Mouse (Mus musculus) retina, postnatal 7 days (tissue): ENCODE measurements around the gene Dchs2.
"Not testable (repeated sequence)": the region's sequence is repeated elsewhere in the genome, so short reads cannot be mapped to it uniquely, and the experiment has no call there.

Experiments used
- DNase-seq: peaks from one replicate; pipeline ENCODE4 v3.0.0-alpha.2; 2012; ENCODE audit warnings: low read depth, low spot score

Dchs2 gene

DNA sequence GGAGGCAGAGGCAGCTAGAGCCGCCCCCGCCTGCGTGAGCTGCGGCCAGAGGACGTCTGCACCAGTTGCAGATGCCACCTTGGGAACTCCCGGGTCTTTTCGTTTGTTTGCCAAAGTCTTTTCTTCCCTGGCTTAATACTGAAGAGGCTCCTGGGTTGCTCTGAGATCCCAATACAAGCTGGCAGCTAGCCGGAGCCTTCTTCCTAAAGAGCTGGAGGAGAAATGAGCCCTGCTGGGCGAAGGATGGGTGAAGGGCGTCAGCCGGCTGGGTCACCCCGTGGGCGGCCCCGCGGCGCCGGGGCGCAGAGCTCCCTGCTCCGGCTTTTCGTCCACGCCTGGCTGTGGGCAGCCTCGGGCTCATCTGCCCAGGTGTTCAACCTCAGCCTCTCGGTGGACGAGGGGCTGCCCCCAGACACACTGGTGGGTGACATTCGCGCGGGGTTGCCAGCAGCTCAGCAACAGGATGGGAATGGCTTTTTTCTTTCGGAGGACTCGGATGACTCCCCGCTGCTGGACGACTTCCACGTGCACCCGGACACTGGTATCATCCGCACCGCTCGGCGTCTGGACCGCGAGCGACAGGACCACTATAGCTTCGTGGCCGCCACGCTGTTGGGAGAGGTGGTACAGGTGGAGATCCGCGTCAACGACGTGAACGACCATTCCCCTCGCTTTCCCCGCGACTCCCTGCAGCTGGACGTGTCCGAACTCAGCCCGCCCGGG is at the start of gene Dchs2:
TSS of gene Dchs2 (plus strand) at position 223 of the 723 bp plus-strand sequence.
- DNase-seq: no peak

GRCm38 (mm10) chr3:83080567-83081055 is 47.1 kb upstream of the Dchs2 start:
- peak; percentile 46 for DNase-seq

DNA sequence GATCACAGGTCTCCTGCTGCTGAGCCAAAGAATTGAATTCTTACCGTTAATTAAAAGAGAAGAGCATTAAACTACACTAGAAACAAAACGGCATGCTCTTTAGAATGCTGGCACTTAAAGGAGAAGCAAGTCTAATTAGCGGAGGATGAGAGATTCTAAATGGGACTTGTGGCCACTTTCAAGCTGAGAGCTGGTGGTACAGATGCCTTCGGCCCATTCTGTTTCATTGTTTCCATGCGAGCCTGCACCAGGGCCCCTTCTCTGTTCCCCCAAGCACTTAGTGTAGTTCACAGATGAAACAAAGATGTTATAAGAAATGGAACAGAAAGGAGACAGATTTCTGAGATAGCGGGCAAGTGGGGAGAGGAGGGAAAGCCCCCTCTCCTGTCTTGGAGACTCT is 30.2 kb upstream of the Dchs2 start:
- DNase-seq: no peak

- no peak for DNase-seq
These were observed 29.2 kb upstream of the Dchs2 start for GRCm38 (mm10) chr3:83098546-83099034.

- no peak for DNase-seq
These were observed 28.6 kb upstream of the Dchs2 start for GRCm38 (mm10) chr3:83099139-83099538.

GRCm38 (mm10) chr3:83099651-83100050 is 28.1 kb upstream of the Dchs2 start:
- no peak for DNase-seq

GRCm38 (mm10) chr3:83102286-83102685 is 25.5 kb upstream of the Dchs2 start:
- DNase-seq: no peak

DNA sequence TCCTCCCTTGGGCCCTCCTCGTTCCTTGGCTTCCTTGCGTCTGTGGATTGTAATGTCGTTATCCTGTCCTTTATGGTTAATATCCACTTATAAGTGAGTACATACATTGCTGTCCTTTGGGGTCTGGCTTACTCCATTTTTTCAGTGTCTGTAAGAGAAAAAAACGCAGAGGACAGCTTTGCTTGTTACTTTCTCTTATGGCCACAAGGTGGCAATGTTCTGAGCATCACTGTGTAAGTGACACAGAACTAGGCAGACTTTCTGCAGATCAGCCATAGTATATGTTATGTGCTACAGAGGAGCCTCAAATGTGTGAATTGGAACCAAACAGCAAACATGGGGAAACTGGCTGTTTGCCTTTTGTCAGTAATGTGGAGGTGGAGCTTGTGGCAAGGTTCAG is 17.6 kb upstream of the Dchs2 start:
- DNase-seq: no peak

DNA sequence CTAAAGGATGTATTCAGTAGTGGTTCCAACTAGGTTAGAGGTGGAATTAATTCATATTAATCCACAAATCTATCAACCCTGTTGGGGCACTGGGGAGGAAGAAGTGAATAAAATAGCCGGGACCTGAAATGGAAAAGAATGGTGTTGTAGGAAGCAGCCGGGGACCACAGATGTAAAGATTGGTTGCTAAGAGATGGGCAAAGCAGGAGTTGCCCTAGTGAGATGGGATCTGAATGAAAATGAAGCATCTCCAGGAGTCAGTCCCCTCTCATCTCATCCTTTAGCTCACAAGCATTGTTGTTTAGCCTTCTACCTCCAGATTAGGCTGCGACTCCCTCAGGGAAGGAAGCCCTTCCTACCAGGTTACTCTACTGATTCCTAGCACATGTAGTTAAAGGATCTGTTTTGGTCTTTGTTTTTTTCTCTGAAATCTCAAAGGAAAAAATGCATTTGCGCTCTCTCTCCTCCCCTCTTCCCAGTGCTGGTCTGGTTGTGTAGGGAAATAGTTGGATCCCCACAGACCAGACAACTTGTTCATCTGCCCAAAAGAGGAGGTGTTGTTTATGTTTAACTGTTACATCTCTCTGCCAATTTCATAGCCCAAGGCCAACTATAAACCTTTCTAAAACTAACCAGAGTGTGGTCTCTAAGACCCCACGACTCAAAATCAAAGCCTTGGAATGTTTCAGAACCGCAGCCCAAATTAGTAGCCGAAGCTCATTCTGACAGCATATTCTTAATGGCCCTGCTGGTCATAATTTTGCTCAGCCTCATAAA is 16.1 kb upstream of the Dchs2 start:
- DNase-seq: no peak

DNA sequence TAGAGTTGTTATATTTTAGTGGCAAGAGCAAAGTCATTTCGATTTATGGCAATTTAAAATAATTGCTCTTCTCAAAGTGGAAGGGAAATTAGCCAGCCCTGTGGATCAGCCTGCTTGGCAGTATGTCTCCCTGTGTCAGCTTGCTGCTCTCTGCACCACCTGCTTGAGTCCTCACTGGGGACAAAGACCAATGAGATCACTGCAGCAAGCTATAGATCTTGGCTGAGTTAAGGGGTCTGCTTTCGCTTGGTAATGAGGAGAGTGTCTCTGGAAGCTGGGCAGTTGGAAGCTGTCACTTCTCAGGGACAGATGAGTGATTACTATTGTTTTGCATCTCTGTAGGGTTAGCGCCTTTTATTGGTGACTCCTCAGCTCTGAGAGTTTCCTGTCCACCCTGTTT is 14.9 kb upstream of the Dchs2 start:
- DNase-seq: no peak

- DNase-seq: no peak
These were observed 12.8 kb upstream of the Dchs2 start for GRCm38 (mm10) chr3:83114946-83115345.

GRCm38 (mm10) chr3:83117592-83117991 is 10.2 kb upstream of the Dchs2 start:
- no peak for DNase-seq

DNA sequence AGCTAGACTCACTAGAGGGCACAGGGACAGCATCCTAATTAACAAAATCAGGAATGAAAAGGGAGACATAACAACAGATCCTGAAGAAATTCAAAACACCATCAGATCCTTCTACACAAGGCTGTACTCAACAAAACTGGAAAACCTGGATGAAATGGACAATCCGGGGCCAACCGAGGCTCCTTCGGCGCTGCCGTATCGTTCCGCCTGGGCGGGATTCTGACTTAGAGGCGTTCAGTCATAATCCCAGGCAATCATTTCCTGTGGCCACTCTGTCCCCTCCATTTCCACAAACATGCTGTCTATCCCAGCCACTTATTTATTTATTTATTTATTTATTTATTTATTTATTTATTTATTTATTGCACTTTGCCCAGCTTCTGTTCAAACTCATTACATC is 3.8 kb upstream of the Dchs2 start:
- DNase-seq: not testable (repeated sequence)

DNA sequence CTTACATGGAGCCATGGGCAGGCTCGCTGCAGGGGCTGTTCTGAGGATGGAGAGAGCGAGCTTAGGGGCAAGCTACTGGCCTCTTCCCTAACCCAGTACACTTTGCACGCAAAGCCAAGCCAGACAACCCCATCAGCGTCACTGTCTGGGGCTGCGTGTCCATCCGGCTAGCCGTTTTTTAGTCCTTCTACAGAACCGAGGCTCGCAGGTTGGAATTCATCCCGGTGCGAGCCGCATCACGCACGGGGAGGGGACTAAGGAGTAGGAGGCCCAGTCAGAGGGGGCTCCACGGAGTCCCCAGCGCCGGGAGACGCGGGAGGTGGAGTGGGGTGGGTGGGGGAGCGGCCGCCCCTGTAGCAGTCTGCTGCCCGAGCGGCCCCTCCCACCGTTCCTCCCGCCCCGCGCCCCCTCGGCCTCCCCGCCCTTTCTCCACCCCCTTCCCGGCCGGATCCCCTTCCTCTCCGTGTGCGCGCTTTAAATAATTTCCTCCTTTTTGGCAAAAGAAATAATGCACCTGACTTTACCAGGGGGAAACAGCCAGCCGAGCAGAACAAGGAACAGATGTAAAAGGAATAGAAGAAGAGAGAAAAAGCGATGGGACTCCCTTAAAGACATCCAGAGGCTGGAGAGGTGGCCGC is 541 bp upstream of the Dchs2 start:
- no peak for DNase-seq

GRCm38 (mm10) chr3:83128449-83128922 is 738 bp downstream of the Dchs2 start:
- no peak for DNase-seq

DNA sequence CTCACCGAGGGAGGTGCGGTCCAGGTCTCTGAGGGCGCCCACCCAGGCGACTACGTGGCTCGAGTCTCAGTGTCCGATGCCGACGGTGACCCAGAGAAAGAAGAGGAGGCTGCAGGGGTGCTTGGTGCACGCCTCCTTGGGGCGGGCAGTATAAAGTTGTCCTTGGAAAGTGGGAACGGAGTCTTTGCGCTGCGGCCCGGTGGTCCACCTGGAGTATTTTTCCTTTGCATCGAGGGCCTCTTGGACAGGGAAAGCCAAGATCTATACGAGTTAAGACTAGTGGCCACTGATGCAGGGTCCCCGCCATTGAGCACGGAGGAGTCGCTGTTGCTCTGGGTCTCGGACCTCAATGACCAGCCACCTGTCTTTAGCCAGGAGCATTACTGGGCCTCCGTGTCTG is 1.4 kb downstream of the Dchs2 start:
- no peak for DNase-seq

DNA sequence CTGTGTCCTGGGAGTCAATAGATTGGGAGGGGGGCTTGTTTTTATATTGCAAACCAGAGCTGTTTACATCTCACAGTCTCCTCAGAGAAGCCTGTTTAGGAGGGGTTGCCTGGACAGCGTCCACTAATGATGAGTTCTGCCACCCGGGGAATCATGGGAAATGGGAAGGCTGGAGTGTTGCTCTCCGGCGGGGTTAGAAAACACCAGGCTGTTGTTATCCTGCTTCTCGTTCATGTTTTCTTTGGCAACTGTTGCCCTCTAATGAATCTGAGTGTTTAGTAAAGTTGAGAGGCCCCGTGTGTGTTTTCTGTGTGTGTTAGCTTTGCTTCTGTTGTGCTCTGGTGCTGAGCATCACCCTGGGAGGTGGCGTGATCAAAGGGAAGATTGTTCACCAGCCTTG is 8.7 kb downstream of the Dchs2 start:
- DNase-seq: no peak

- no peak for DNase-seq
These were observed 11.1 kb downstream of the Dchs2 start for GRCm38 (mm10) chr3:83138820-83139219.

GRCm38 (mm10) chr3:83145610-83146009 is 17.9 kb downstream of the Dchs2 start:
- no peak for DNase-seq

DNA sequence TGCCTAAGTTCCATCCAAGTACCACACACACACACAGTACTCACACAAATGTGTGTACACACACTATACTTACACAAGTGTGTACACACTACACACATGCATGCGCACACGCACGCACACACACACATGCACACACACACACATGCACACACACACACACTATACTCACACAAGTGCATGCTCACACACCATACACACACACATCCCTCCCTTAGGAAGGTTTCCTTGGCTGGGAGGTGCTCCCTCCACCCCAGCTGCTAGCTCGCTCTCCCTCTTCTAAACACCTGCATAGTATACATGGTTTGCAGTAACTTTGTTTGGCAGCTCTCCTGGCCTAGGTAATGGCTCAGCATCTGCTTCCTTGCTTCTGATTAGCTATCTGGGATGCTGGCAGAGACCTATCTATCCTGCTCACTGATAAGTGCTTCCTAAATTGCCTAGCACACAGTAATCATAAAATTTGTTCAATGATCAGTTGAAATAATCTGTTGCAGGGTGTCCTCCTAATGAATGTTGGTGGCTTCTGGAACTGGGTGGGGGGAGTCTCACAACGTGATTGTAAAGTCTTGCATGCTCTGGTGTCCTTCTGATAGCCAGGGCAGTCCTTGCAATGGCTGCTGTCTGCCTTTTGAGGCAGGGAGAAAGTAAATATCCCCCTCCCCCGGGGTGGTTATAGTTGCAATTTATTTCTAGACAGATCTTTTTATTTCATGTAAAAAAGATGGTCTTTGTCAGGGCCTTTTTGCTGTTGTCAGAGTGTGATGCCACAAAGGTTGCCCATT is 19.7 kb downstream of the Dchs2 start:
- no peak for DNase-seq

DNA sequence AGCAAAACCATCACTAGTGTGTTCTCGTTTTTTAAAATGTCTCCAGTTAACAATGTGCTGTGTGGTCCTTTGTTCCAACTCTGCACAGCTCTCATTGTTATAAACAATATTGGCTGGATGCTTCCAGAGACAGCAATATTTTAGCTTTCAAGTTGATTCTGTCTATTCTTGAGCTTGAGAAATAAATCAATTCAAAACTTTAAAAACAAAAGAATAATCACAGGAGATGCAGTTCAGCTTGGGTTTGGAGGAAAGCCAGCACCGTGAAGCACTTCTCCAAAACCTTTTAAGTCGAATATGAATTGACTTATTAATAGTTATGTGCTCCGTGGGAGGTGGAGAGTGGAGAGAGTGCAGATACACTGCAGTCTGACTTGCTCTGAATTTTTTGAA is 20.3 kb downstream of the Dchs2 start:
- DNase-seq: no peak
